Mouse (Mus musculus) liver, embryonic 16.5 days (tissue): ENCODE measurements around the gene Npcd. TPM values are rescaled to one million over a fixed set of nuclear protein-coding genes. Genes with fewer than 3 reads are reported as not detected.
A peak's percentile ranks its signal among the peaks of the same experiment; 100 is the strongest.

ENCODE experiments used
- ATAC-seq: fragments of 200-750 bp; cut with Nextera tagmentation; 2 replicates; pipeline ENCODE4 v1.8.0; 2017; ENCODE audit warnings: low read depth, mild to moderate bottlenecking, moderate number of reproducible peaks, moderate library complexity
- H3K27ac ChIP-seq: fragments of 300-500 bp; sonication (generic); 2 replicates; pipeline ENCODE4 v1.5.1; 2014; ENCODE audit warnings: mild to moderate bottlenecking, low read length
- H3K27me3 ChIP-seq: fragments of 300-500 bp; sonication (generic); 2 replicates; pipeline ENCODE4 v1.6.1; 2014; ENCODE audit warnings: low read depth, low read length, mixed read lengths; ENCODE audit not compliant: control insufficient read depth, insufficient read depth
- H3K36me3 ChIP-seq: fragments of 300-500 bp; sonication (generic); 2 replicates; pipeline ENCODE4 v1.6.1; 2014; ENCODE audit warnings: mild to moderate bottlenecking; ENCODE audit not compliant: control insufficient read depth, insufficient read depth
- H3K4me1 ChIP-seq: fragments of 300-500 bp; sonication (generic); 2 replicates; pipeline ENCODE4 v1.6.1; 2014; ENCODE audit warnings: low read depth, low read length, mixed read lengths; ENCODE audit not compliant: control insufficient read depth
- H3K4me2 ChIP-seq: fragments of 300-500 bp; sonication (generic); 2 replicates; pipeline ENCODE4 v1.6.1; 2014; ENCODE audit warnings: low read depth, low read length, mixed read lengths
- H3K4me3 ChIP-seq: fragments of 300-500 bp; sonication (generic); 2 replicates; pipeline ENCODE4 v1.5.1; 2014; ENCODE audit warnings: low read depth, mild to moderate bottlenecking, low read length
- H3K9ac ChIP-seq: fragments of 300-500 bp; sonication (generic); 2 replicates; pipeline ENCODE4 v1.6.1; 2014; ENCODE audit warnings: low read depth, low read length
- H3K9me3 ChIP-seq: fragments of 300-500 bp; sonication (generic); replicated peaks from 2 replicates; pipeline ENCODE4 v1.6.1; 2016; ENCODE audit warnings: low read length; ENCODE audit not compliant: control insufficient read depth
- WGBS: fragments of 180-500 bp; shearing (Covaris S2); extraction: QIAGEN DNeasy Blood & Tissue Kit; methylation state at CpG from one replicate; pipeline ENCODE4 v1.1.7; 2014; ENCODE audit not compliant: insufficient replicate concordance; 5-methylcytosine and 5-hydroxymethylcytosine counted together
- polyA plus RNA-seq: library from polyadenylated mRNA; unstranded; fragments of >200 nt; fragmentation: Nextera tagmentation; extraction: Ambion mirVana; gene quantifications from 2 replicates; pipeline ENCODE4 v1.2.1, GENCODE M21; 2015

The Npcd gene
- polyA plus RNA-seq, 1 experiment from 2014 or later = not detected

- 72% methylated on average over 5 of the region's 5 CpGs for WGBS
- Histone ChIP-seq H3K9me3 (no peaks in the 10 kb centered on the region), H3K4me2 (no peak overlapping the region), H3K9ac (no peak overlapping the region), H3K4me1 (peaks cover 16% of the 10 kb centered on the region), H3K36me3 (no peaks in the 10 kb centered on the region), H3K27me3 (no peaks in the 10 kb centered on the region), H3K4me3 (no peak overlapping the region), H3K27ac (no peak overlapping the region)
- no peak for ATAC-seq
These were observed 88.2 kb downstream of the Npcd start for GRCm38 (mm10) chr15:79745883-79746282.

- Histone ChIP-seq H3K4me1 (peaks cover 21% of the 10 kb centered on the region), H3K27me3 (no peaks in the 10 kb centered on the region), H3K9ac (no peak overlapping the region), H3K4me3 (no peak overlapping the region), H3K4me2 (no peak overlapping the region), H3K36me3 (no peaks in the 10 kb centered on the region), H3K27ac (no peak overlapping the region), H3K9me3 (no peaks in the 10 kb centered on the region)
- no peak for ATAC-seq
- 75% methylated on average over 10 of the region's 10 CpGs for WGBS
These were observed 88.7 kb downstream of the Npcd start for GRCm38 (mm10) chr15:79745312-79745711.

GRCm38 (mm10) chr15:79744742-79745141, 89.3 kb downstream of the Npcd start:
- 70% methylated on average over 8 of the region's 8 CpGs for WGBS
- Histone ChIP-seq H3K4me3 (no peak overlapping the region), H3K36me3 (no peaks in the 10 kb centered on the region), H3K9me3 (no peaks in the 10 kb centered on the region), H3K27me3 (no peaks in the 10 kb centered on the region), H3K4me2 (no peak overlapping the region), H3K27ac (no peak overlapping the region), H3K9ac (no peak overlapping the region), H3K4me1 (peaks cover 21% of the 10 kb centered on the region)
- no peak for ATAC-seq

- Histone ChIP-seq H3K4me1 (peaks cover 23% of the 10 kb centered on the region), H3K4me2 (no peak overlapping the region), H3K9ac (no peak overlapping the region), H3K36me3 (no peaks in the 10 kb centered on the region), H3K27ac (no peak overlapping the region), H3K4me3 (no peak overlapping the region), H3K27me3 (no peaks in the 10 kb centered on the region), H3K9me3 (no peaks in the 10 kb centered on the region)
- ATAC-seq = no peak
- WGBS = 83% methylated on average over 11 of the region's 11 CpGs
These were observed 90.0 kb downstream of the Npcd start for GRCm38 (mm10) chr15:79744001-79744400.

GRCm38 (mm10) chr15:79742706-79743023, 91.4 kb downstream of the Npcd start:
- no peaks in the 10 kb centered on the region for H3K27me3 ChIP-seq
- H3K9me3 ChIP-seq = no peaks in the 10 kb centered on the region
- peak overlapping the region; percentile 92 for H3K9ac ChIP-seq
- peaks cover 23% of the 10 kb centered on the region for H3K4me1 ChIP-seq
- peak overlapping the region; percentile 92 for H3K4me3 ChIP-seq
- 0% methylated on average over 23 of the region's 23 CpGs for WGBS
- H3K27ac ChIP-seq = peak overlapping the region; percentile 61; the same call in 1 of the 2 replicates
- peak overlapping the region; percentile 99 for H3K4me2 ChIP-seq
- ATAC-seq = no peak
- peaks cover 6% of the 10 kb centered on the region; the same call in 1 of the 2 replicates for H3K36me3 ChIP-seq

- Histone ChIP-seq H3K4me2 (peak within 1 kb of the TSS; percentile 99), H3K4me1 (peaks cover 23% of the 10 kb centered on the region), H3K9ac (peak within 1 kb of the TSS; percentile 92), H3K36me3 (peaks cover 8% of the 10 kb centered on the region), H3K27me3 (no peaks in the 10 kb centered on the region), H3K27ac (peak within 1 kb of the TSS; percentile 78), H3K9me3 (no peaks in the 10 kb centered on the region), H3K4me3 (peak within 1 kb of the TSS; percentile 92)
- ATAC-seq = peak; percentile 91
- under 1% methylated on average over 92 of the region's 93 CpGs for WGBS
These were observed 91.9 kb downstream of the Npcd start, which contains the start of gene Sun2 for GRCm38 (mm10) chr15:79741921-79742705. TSS of gene Sun2 (minus strand) at chr15:79742536.

GRCm38 (mm10) chr15:79741173-79741858, 92.7 kb downstream of the Npcd start:
- WGBS = 4% methylated on average over 14 of the region's 14 CpGs
- Histone ChIP-seq H3K27ac (peak overlapping the region; percentile 78), H3K9me3 (no peaks in the 10 kb centered on the region), H3K4me3 (peak overlapping the region; percentile 92), H3K9ac (peak overlapping the region; percentile 92), H3K4me2 (peak overlapping the region; percentile 99), H3K36me3 (peaks cover 15% of the 10 kb centered on the region), H3K4me1 (peaks cover 23% of the 10 kb centered on the region), H3K27me3 (no peaks in the 10 kb centered on the region)
- ATAC-seq = no peak

- no peaks in the 10 kb centered on the region for H3K9me3 ChIP-seq
- WGBS = 20% methylated on average over 3 of the region's 3 CpGs
- H3K9ac ChIP-seq = peak overlapping the region; percentile 92; the same call in 1 of the 2 replicates
- H3K4me1 ChIP-seq = peaks cover 23% of the 10 kb centered on the region
- H3K4me2 ChIP-seq = peak overlapping the region; percentile 99
- H3K4me3 ChIP-seq = peak overlapping the region; percentile 92
- peak overlapping the region; percentile 51 for H3K27ac ChIP-seq
- H3K36me3 ChIP-seq = peaks cover 15% of the 10 kb centered on the region
- no peak for ATAC-seq
- no peaks in the 10 kb centered on the region for H3K27me3 ChIP-seq
These were observed 93.3 kb downstream of the Npcd start for GRCm38 (mm10) chr15:79740739-79741138.
